Mouse (Mus musculus): ENCODE data around the gene Cd22. TPM values are rescaled to one million over a fixed set of nuclear protein-coding genes. Genes with fewer than 3 reads are reported as not detected.
"Not testable (repeated sequence)": the region's sequence is repeated elsewhere in the genome, so short reads cannot be mapped to it uniquely, and the experiment has no call there.

Cd22 gene
- total and polyA plus RNA-seq, 3 experiments = 42.3 to 180 (median 90.6) TPM

GRCm38 (mm10) chr7:30841379-30841778, 38.8 kb downstream of the Cd22 start:
- TF ChIP-seq MAZ (IDR thresholded peaks at IDR 0.05; ENCODE audit: low read depth, low read length) (no peak), ELF1 (IDR thresholded peaks at IDR 0.05; ENCODE audit: low read depth, low read length) (no peak), ZKSCAN1 (IDR thresholded peaks at IDR 0.05; ENCODE audit: borderline replicate concordance, low read depth, low read length) (no peak), EP300 (IDR thresholded peaks at IDR 0.05; ENCODE audit: low read length) (no peak), E2F4 (IDR thresholded peaks at IDR 0.05; ENCODE audit: insufficient replicate concordance, low read depth, low read length) (no peak), NRF1 (IDR thresholded peaks at IDR 0.05; ENCODE audit: low read depth, low read length) (no peak), ZNF384 (IDR thresholded peaks at IDR 0.05; ENCODE audit: low read depth, low read length) (no peak), MAX (IDR thresholded peaks at IDR 0.05; ENCODE audit: low read length) (no peak), JUN (IDR thresholded peaks at IDR 0.05; ENCODE audit: insufficient read depth, low read depth, low read length) (no peak), NELFE (IDR thresholded peaks at IDR 0.05; ENCODE audit: low read depth, low read length) (no peak), MXI1 (IDR thresholded peaks at IDR 0.05; ENCODE audit: low read depth, low read length) (no peak), KAT2A (IDR thresholded peaks at IDR 0.05; ENCODE audit: insufficient replicate concordance, low read length) (no peak), TBP (conservative IDR thresholded peaks at IDR 0.05; ENCODE audit: low read depth, low read length) (no peak)
- dilution Hi-C loops (cut with MboI; ENCODE audit: extremely low pct_ligation_motif_present, extremely low pct_unique_long_range_greater_than_20kb, low sequenced_read_pairs) = no loop called here
- Histone ChIP-seq H3K36me3 (replicated peaks in 1 of 2; ENCODE audit: control insufficient read depth in 1 of 2, insufficient read depth in 1 of 2, low read length in 1 of 2) (no peaks in the 10 kb centered on the region), H3K79me2 (replicated peaks; ENCODE audit: control insufficient read depth, extremely low read depth, insufficient read depth, poor library complexity, severe bottlenecking) (no peaks in the 10 kb centered on the region), H3K4me2 (ENCODE audit: insufficient read depth, low read depth, poor library complexity, severe bottlenecking) (no peak overlapping the region), H3K4me3 (replicated peaks in 1 of 3; ENCODE audit: low read depth in 2 of 3, low read length in 2 of 3, poor library complexity in 1 of 3) (no peak overlapping the region), H3K9me3 (replicated peaks; ENCODE audit: low read length) (no peaks in the 10 kb centered on the region), H3K27ac (ENCODE audit: insufficient read depth, low read depth) (no peak overlapping the region), H3K27me3 (replicated peaks) (no peaks in the 10 kb centered on the region), H3K9ac (ENCODE audit: insufficient read depth, low read depth) (no peak overlapping the region), H3K4me1 (ENCODE audit: control insufficient read depth in 1 of 2, insufficient read depth in 2 of 2) (peaks cover 11 to 33% of the 10 kb centered on the region in 2 experiments; a peak in 3 of 4 replicates)
- no peak for DNase-seq (ENCODE audit: extremely low read depth)
- in situ Hi-C loops (cut with MboI; ENCODE audit: low pct_ligation_motif_present, low pct_unique_long_range_greater_than_20kb, low sequenced_read_pairs) = no loop called here

DNA sequence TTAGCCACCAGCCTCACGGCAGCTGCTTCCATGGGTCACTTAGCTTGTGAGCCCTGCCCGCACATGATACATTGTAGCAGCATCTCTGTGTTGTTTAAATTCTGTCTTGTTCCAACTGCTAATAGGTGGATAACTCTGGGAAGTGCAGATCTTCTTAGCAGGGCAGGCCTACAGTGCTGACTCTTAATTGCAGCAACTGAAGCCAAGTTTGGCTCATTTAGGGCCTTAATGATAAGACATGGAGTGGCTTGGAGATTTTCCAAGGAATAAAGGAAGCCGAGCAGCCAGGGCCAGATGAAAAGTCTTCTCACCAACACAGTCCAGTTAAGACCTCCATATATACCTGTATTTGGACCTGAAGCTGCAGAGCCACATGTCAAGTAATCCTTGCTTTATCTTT, 39.8 kb downstream of the Cd22 start:
- H3K79me2 ChIP-seq (replicated peaks; ENCODE audit: control insufficient read depth, extremely low read depth, insufficient read depth, poor library complexity, severe bottlenecking) = no peaks in the 10 kb centered on the region
- no peaks in the 10 kb centered on the region for H3K27me3 ChIP-seq (replicated peaks)
- no peak for TF ChIP-seq POLR2A (IDR thresholded peaks at IDR 0.05; ENCODE audit: low read depth, low read length)
- H3K9ac ChIP-seq (ENCODE audit: insufficient read depth, low read depth) = no peak overlapping the region
- no peaks in the 10 kb centered on the region for H3K36me3 ChIP-seq (replicated peaks in 1 of 2; ENCODE audit: control insufficient read depth in 1 of 2, insufficient read depth in 1 of 2, low read length in 1 of 2)
- dilution Hi-C loops (cut with MboI; ENCODE audit: extremely low pct_ligation_motif_present, extremely low pct_unique_long_range_greater_than_20kb, low sequenced_read_pairs) = no loop called here
- no peak overlapping the region for H3K27ac ChIP-seq (ENCODE audit: insufficient read depth, low read depth)
- H3K4me2 ChIP-seq (ENCODE audit: insufficient read depth, low read depth, poor library complexity, severe bottlenecking) = no peak overlapping the region
- H3K4me3 ChIP-seq (replicated peaks in 1 of 3; ENCODE audit: low read depth in 2 of 3, low read length in 2 of 3, poor library complexity in 1 of 3) = no peak overlapping the region
- in situ Hi-C loops (cut with MboI; ENCODE audit: low pct_ligation_motif_present, low pct_unique_long_range_greater_than_20kb, low sequenced_read_pairs) = no loop called here
- no peak for DNase-seq (ENCODE audit: extremely low read depth)
- H3K9me3 ChIP-seq (replicated peaks; ENCODE audit: low read length) = no peaks in the 10 kb centered on the region
- H3K4me1 ChIP-seq (ENCODE audit: control insufficient read depth in 1 of 2, insufficient read depth in 2 of 2) = peaks cover 10 to 33% of the 10 kb centered on the region in 2 experiments; a peak in 3 of 4 replicates

- in situ Hi-C loops (cut with MboI; ENCODE audit: low pct_ligation_motif_present, low pct_unique_long_range_greater_than_20kb, low sequenced_read_pairs) = no loop called here
- Histone ChIP-seq H3K27ac (ENCODE audit: insufficient read depth, low read depth) (no peak overlapping the region), H3K4me2 (ENCODE audit: insufficient read depth, low read depth, poor library complexity, severe bottlenecking) (no peak overlapping the region), H3K27me3 (replicated peaks) (no peaks in the 10 kb centered on the region), H3K79me2 (replicated peaks; ENCODE audit: control insufficient read depth, extremely low read depth, insufficient read depth, poor library complexity, severe bottlenecking) (no peaks in the 10 kb centered on the region), H3K36me3 (replicated peaks in 1 of 2; ENCODE audit: control insufficient read depth in 1 of 2, insufficient read depth in 1 of 2, low read length in 1 of 2) (no peaks in the 10 kb centered on the region), H3K4me3 (replicated peaks in 1 of 3; ENCODE audit: low read depth in 2 of 3, low read length in 2 of 3, poor library complexity in 1 of 3) (no peak overlapping the region), H3K9me3 (replicated peaks; ENCODE audit: low read length) (no peaks in the 10 kb centered on the region), H3K4me1 (ENCODE audit: control insufficient read depth in 1 of 2, insufficient read depth in 2 of 2) (peaks cover 3 to 10% of the 10 kb centered on the region in 2 experiments; a peak in 3 of 4 replicates), H3K9ac (ENCODE audit: insufficient read depth, low read depth) (no peak overlapping the region)
- no peak for DNase-seq (ENCODE audit: extremely low read depth)
- dilution Hi-C loops (cut with MboI; ENCODE audit: extremely low pct_ligation_motif_present, extremely low pct_unique_long_range_greater_than_20kb, low sequenced_read_pairs) = no loop called here
- TF ChIP-seq ZNF384 (IDR thresholded peaks at IDR 0.05; ENCODE audit: low read depth, low read length) (no peak), MYC (IDR thresholded peaks at IDR 0.05; ENCODE audit: low read depth, low read length) (no peak), USF1 (IDR thresholded peaks at IDR 0.05; ENCODE audit: low read depth, low read length) (no peak), HCFC1 (IDR thresholded peaks at IDR 0.05; ENCODE audit: low read depth, low read length) (no peak), MEF2A (IDR thresholded peaks at IDR 0.05; ENCODE audit: borderline replicate concordance, low read depth, low read length) (no peak), ELF1 (IDR thresholded peaks at IDR 0.05; ENCODE audit: low read depth, low read length) (no peak), POLR2AphosphoS2 (IDR thresholded peaks at IDR 0.05; ENCODE audit: low read depth, low read length) (no peak)
Measured at GRCm38 (mm10) chr7:30837277-30837676, 42.9 kb downstream of the Cd22 start.

- peaks cover 2 to 12% of the 10 kb centered on the region in 2 experiments; a peak in 2 of 4 replicates for H3K4me1 ChIP-seq (ENCODE audit: control insufficient read depth in 1 of 2, insufficient read depth in 2 of 2)
- H3K36me3 ChIP-seq (replicated peaks in 1 of 2; ENCODE audit: control insufficient read depth in 1 of 2, insufficient read depth in 1 of 2, low read length in 1 of 2); H3K9ac ChIP-seq (ENCODE audit: insufficient read depth, low read depth); H3K27me3 ChIP-seq (replicated peaks); DNase-seq (ENCODE audit: extremely low read depth); H3K79me2 ChIP-seq (replicated peaks; ENCODE audit: control insufficient read depth, extremely low read depth, insufficient read depth, poor library complexity, severe bottlenecking); H3K9me3 ChIP-seq (replicated peaks; ENCODE audit: low read length); H3K4me3 ChIP-seq (replicated peaks in 1 of 3; ENCODE audit: low read depth in 2 of 3, low read length in 2 of 3, poor library complexity in 1 of 3); H3K27ac ChIP-seq (ENCODE audit: insufficient read depth, low read depth); in situ Hi-C loops (cut with MboI; ENCODE audit: low pct_ligation_motif_present, low pct_unique_long_range_greater_than_20kb, low sequenced_read_pairs); H3K4me2 ChIP-seq (ENCODE audit: insufficient read depth, low read depth, poor library complexity, severe bottlenecking); dilution Hi-C loops (cut with MboI; ENCODE audit: extremely low pct_ligation_motif_present, extremely low pct_unique_long_range_greater_than_20kb, low sequenced_read_pairs): not testable (repeated sequence)
Measured at GRCm38 (mm10) chr7:30832684-30833083, 47.5 kb downstream of the Cd22 start.

Data from CH12.LX (cell line).